Mouse (Mus musculus) thymus, postnatal 0 days (tissue): ENCODE data around the gene Mturn. TPM values are rescaled to one million over a fixed set of nuclear protein-coding genes. Genes with fewer than 3 reads are reported as not detected.

Experiments used
- DNase-seq: peaks from one replicate; pipeline ENCODE4 v3.0.0-alpha.2; 2015; ENCODE audit warnings: low spot score
- polyA plus RNA-seq: library from polyadenylated mRNA; unstranded; fragments of >200 nt; fragmentation: Nextera tagmentation; extraction: Ambion mirVana; gene quantifications from 2 replicates; pipeline ENCODE4 v1.2.1, GENCODE M21; 2015

Mturn gene
- polyA plus RNA-seq, 1 experiment from 2014 or later: 6.7 TPM

DNA sequence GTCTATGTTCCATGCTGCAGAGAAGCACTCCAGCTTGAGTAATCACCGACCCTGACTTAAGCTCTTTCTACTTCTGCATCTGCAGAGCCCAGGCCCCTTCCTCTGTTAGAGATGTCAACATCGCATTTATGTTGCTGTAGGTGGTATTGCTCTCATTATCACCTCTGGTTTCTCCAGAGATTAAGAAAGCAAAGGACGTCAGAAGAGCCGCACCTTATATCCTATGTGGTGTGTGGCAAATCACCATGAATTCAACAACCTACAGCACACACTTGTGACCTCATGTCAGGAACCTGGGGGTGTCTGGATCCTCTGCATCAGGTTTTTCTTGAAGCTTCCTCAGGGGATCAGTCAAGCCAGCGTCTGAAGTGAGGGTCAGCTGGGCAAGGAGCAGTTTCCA, 46.0 kb downstream of the Mturn start:
- DNase-seq: no peak

GRCm38 (mm10) chr6:54729451-54730105, 48.2 kb downstream of the Mturn start:
- no peak for DNase-seq

GRCm38 (mm10) chr6:54731726-54732125, 50.3 kb downstream of the Mturn start:
- no peak for DNase-seq

DNA sequence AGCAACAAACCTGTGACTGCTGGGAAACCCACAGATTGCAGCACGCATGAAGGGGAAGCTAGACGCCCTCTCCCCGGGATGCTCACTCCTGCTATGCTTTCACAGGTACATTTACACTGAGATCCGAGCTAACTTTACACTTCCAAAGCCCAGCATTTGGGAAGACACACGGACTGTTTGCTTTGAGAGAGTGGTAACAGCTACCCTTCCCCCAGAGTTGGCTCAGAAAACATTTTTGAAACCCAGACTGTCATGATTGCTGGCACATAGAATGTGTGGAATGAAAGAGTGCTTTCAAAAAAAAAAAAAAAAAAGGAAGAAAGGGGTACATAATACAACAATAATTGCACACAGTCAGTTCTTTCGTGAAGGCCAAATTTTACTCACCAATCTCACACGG, 51.3 kb downstream of the Mturn start:
- no peak for DNase-seq

DNA sequence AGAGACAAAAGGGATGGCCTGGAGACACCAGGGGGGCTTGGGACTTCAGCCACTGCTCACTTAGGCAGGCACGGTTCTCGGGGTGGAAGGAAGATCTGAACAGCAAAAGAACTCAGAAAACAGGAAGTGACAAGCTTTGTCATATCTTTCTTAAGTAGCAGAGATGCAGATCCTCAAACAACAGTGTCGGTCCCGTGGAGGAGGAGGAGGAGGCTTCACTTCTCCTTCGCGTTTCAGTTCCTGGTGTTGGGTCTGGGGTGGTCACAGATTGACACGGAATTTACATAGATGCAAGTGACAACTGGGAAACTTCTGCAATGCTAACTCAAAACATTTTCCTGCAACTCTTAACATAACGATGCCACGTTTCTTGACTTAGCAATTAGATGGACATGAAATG, 54.7 kb downstream of the Mturn start:
- peak; percentile 60 for DNase-seq

- peak; percentile 32 for DNase-seq
Measured at GRCm38 (mm10) chr6:54737255-54737654, 55.8 kb downstream of the Mturn start.

DNA sequence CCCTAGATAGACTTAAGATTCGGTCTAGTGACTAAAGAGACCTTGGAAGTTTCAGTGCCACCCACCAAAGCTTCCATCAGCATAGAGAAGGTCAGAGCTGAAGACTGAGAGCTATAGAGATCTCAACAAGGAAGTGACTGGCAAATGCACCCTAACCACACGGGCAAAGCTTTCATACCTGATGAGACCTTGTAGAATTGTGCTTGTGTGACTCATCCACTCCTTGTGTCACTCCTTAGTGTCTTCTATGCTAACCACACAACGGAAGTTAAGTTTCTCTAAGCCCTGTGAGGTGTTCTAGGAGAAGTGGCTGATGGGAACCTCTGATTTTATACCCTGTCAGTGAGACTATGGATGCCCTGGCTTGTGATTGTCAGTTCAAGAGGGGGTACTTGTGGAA, 56.3 kb downstream of the Mturn start:
- peak; percentile 51 for DNase-seq

DNA sequence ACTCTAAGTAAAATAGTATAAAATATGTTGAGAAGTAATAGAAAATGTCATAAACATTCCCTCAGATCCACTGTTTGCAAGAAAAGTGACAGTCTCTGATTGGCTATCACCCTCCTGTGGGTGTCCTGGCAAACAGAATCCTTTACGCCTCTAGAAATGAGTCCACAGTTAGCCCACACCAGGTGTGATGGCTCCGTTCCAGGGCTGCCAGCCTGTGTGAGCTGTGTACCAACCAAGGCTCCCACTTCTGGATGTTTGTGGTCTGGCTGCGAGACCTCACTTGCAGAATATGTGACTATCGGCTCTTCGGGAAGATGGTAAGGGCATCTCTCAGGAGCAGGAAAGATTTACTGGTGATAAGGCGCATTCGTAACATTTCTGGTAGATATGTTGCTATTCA, 67.6 kb downstream of the Mturn start:
- DNase-seq: peak; percentile 26

- no peak for DNase-seq
Measured at GRCm38 (mm10) chr6:54751621-54752020, 70.2 kb downstream of the Mturn start.

GRCm38 (mm10) chr6:54752076-54752475, 70.7 kb downstream of the Mturn start:
- no peak for DNase-seq

Other genes with a start within 250 kb of the Mturn start
- 0.94 and 0.98 TPM in 2 replicates for gene Scrn1, start 115.1 kb upstream of the Mturn start, polyA plus RNA-seq
- 1.7 TPM in 2 replicates for gene Plekha8, start 86.5 kb upstream of the Mturn start, polyA plus RNA-seq
- gene Fkbp14, start 84.3 kb upstream of the Mturn start, polyA plus RNA-seq: 2.7 and 3.7 TPM in 2 replicates
- 14.9 and 20.8 TPM in 2 replicates for gene Znrf2, start 135.3 kb downstream of the Mturn start, polyA plus RNA-seq